Mouse (Mus musculus) spleen, adult 2 months (tissue): Measurements from ENCODE around the gene Celsr1. TPM values are rescaled to one million over a fixed set of nuclear protein-coding genes. Genes with fewer than 3 reads are reported as not detected.
A peak's percentile ranks its signal among the peaks of the same experiment; 100 is the strongest.
"Not testable (repeated sequence)": the region's sequence is repeated elsewhere in the genome, so short reads cannot be mapped to it uniquely, and the experiment has no call there.

ENCODE experiments used
- DNase-seq, 2 experiments: peaks; one replicate each; pipeline versions ENCODE4 v3.0.0 to v3.0.0-alpha.2; 2012 to 2021; ENCODE audit warnings: low spot score in 2 of 2, low read depth in 1 of 2
- H3K27ac ChIP-seq: fragments of 200-500 bp; 2 replicates; pipeline ENCODE4 v1.5.1; 2012; ENCODE audit warnings: low read length, inconsistent platforms; ENCODE audit not compliant: insufficient read depth
- H3K27me3 ChIP-seq: fragments of 200-500 bp; 2 replicates; pipeline ENCODE4 v1.6.1; 2012; ENCODE audit warnings: mild to moderate bottlenecking, moderate library complexity, low read length, inconsistent platforms; ENCODE audit not compliant: control insufficient read depth, insufficient read depth
- H3K36me3 ChIP-seq: fragments of 200-500 bp; 2 replicates; pipeline ENCODE4 v1.6.1; 2012; ENCODE audit warnings: mild to moderate bottlenecking, low read length, inconsistent platforms; ENCODE audit not compliant: control insufficient read depth, insufficient read depth
- H3K4me1 ChIP-seq: fragments of 200-500 bp; 2 replicates; pipeline ENCODE4 v1.6.1; 2011; ENCODE audit warnings: inconsistent platforms; ENCODE audit not compliant: control insufficient read depth, insufficient read depth, insufficient read length
- H3K4me3 ChIP-seq: fragments of 200-500 bp; 2 replicates; pipeline ENCODE4 v1.5.1; 2011; ENCODE audit warnings: mild to moderate bottlenecking, inconsistent platforms; ENCODE audit not compliant: insufficient read depth, insufficient read length; ENCODE audit errors: extremely low read depth
- CTCF ChIP-seq: fragments of 200-500 bp; IDR thresholded peaks from 2 replicates; pipeline ENCODE4 v1.5.1; 2011; ENCODE audit warnings: mild to moderate bottlenecking, inconsistent platforms; ENCODE audit not compliant: insufficient read depth, insufficient read length, insufficient replicate concordance; ENCODE audit errors: extremely low read depth
- POLR2A ChIP-seq: fragments of 200-500 bp; IDR thresholded peaks from 2 replicates; pipeline ENCODE4 v1.6.1; 2011; ENCODE audit warnings: low read depth, low read length, inconsistent platforms
- WGBS: fragments of 180-500 bp; shearing (Covaris S2); methylation state at CpG from one replicate; pipeline ENCODE4 v1.1.7; 2018; 5-methylcytosine and 5-hydroxymethylcytosine counted together
- polyA plus RNA-seq: library from polyadenylated mRNA; depleted of rRNA; stranded (reverse); fragments of >200 nt; gene quantifications from 2 replicates; pipeline ENCODE4 v1.2.3, GENCODE M21; 2012

Gene Celsr1
- polyA plus RNA-seq, 1 experiment, result 7.4 TPM

DNA sequence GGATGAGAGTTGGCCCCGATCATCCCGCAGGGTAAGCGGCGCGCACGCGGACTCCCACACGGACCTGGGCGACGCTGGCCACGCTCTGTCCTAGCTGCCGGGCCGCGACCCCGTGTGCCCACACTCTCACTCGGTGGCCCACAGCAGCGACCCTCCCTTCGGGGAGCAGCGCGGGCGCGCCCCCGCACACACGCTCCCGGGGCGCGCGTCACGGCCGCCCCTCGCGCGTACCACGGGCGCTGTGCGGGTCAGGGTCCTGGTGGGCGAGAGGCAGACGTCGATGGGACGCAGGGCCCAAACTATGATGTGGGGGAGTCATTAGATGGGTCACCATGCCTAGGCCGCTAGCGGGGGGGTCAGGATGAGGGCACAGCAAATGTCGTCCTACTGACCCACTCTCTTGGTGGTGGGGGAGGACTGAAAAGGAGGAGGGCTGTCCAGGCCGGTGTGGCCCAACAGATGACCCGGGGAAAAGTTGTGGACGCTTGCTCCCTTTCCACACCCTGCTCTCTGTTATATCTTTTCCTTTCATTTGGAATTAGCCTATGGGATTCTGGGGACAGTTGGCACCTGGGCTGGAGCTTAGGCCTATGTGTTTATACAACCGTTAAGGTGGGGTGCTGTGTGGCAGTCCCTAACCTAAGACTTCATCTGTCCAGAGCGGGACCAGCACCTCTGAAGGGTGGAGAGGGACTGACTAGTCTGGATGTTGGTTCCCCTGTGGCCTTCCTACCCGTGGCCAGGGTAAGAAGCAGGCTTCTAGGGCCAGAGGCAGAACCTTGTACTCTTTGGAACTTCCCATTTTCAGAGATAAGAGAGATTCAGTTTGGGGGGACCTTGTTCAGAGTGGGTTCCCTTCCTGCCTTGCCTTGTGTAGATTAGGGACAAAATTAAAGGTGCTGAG, 25.6 kb upstream of the Celsr1 start:
- Histone ChIP-seq H3K36me3 (no peaks in the 10 kb centered on the region), H3K4me1 (peaks cover 52% of the 10 kb centered on the region), H3K27ac (peak overlapping the region; percentile 83), H3K4me3 (peak overlapping the region; percentile 88), H3K27me3 (no peaks in the 10 kb centered on the region)
- TF ChIP-seq CTCF, result no peak
- TF ChIP-seq POLR2A, result no peak
- WGBS, result under 1% methylated on average over 46 of the region's 49 CpGs
- DNase-seq, result no peak

DNA sequence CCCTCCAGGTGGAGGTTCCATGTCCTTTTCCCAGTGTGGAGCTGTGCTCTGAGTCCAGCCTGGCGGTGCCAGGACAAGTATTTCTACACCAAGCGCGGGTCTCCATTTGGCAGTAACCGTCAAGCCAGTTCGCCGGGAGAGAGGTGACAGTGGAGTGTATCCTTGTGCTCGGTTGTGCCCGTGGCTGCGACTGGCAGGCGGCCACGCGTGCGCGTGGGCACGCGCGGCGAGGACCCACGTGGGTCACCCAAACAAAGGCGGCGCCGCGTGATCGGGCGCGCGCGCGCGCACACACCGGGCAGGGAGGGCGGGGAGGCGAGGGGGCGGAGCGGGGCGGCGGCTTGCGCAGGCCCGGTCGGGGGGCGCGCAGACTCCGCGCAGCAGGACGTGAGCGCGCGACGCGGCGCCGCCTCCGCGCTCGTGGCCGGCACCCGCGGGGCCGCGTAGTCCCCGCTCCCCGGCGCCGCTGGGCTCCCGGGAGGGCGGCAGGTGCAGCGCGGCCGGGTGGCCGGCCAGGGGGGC, 24.9 kb upstream of the Celsr1 start:
- 2% methylated on average over 51 of the region's 70 CpGs for WGBS
- TF ChIP-seq CTCF (no peak), POLR2A (no peak)
- Histone ChIP-seq H3K27me3 (no peaks in the 10 kb centered on the region), H3K27ac (peak overlapping the region; percentile 83), H3K4me1 (peaks cover 57% of the 10 kb centered on the region), H3K36me3 (no peaks in the 10 kb centered on the region), H3K4me3 (peak overlapping the region; percentile 88)
- DNase-seq, result peak in 1 of 2 experiments; percentile 72

DNA sequence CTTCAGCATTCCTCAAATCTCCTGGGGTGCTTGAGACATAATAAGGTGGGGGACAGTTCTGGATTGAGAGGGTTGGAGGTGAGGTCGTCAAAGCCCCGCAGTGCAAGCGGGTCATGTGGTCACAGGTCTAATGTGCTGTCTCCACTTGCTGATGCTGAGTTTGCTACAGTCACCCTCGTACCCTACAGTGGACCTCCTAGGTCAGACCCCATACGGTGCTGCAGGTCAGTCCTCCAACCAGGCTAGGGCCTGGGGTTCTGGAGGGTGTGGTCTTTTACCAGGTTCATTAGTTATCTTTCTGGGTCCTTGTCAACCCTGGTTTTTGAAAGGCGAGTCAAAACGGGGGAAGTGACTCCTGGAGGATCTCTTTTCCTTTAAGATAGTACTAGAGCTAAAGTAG, 24.3 kb upstream of the Celsr1 start:
- H3K4me1 ChIP-seq, result peaks cover 54% of the 10 kb centered on the region
- H3K36me3 ChIP-seq, result no peaks in the 10 kb centered on the region
- WGBS, result 50% methylated on average over 7 of the region's 7 CpGs
- no peak overlapping the region for H3K27ac ChIP-seq
- no peak for DNase-seq
- H3K4me3 ChIP-seq, result no peak overlapping the region
- no peak for TF ChIP-seq CTCF
- TF ChIP-seq POLR2A, result no peak
- H3K27me3 ChIP-seq, result no peaks in the 10 kb centered on the region

DNA sequence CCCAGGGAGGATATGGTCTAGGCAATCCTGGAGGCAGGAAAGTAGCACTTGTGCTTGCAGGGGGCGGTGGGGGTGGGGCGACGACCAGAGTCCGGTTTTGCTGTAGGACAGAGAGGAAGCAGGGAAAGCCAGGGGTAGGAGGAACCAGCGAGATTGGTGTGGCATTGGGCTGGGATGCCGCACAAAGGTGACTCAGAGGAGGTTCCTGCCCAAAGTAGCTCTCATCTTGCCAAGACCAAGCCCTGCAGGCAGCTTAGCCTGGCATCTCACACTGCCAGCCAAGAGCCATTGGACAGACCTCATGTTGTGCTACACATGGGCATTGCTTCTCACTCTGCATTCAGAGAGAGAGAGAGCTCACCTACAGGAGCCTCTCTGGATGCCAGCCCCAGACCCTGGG, 23.8 kb upstream of the Celsr1 start, which contains the start of gene Gramd4:
Gene Gramd4, plus strand, starts transcription at position 283 of the 400 bp plus-strand sequence.
- TF ChIP-seq POLR2A (no peak), CTCF (no peak)
- Histone ChIP-seq H3K4me1 (peaks cover 50% of the 10 kb centered on the region), H3K36me3 (no peaks in the 10 kb centered on the region), H3K27me3 (no peaks in the 10 kb centered on the region), H3K4me3 (peak within 1 kb of the TSS; percentile 64), H3K27ac (peak within 1 kb of the TSS; percentile 30)
- 67% methylated on average over 6 of the region's 6 CpGs for WGBS
- no peak for DNase-seq

DNA sequence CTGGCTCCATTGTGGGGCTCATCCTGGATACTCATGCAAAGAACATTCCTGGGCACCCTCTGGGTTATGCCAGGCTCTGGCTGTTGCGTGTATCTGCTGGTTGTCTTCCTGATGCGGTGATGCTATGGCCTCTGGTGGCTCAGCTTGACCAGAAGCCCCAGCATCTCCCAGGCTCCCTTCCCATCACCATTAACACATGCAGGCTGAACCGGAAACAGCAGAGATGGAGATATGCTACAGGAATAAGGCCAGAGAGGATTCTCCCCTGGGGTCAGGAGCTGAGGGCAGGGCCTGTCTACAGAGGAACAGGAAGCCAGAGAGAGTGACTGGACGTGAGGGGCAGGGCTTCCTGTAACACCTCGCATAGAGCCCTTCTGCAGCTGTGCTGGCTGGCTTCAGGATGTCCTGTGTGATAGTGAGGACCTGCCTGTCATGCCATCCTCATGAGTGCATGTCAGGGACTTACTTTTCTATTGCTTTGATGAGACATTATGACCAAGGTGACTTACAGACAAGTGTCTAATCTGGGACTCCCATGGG, 22.7 kb upstream of the Celsr1 start:
- H3K27ac ChIP-seq, result no peak overlapping the region
- TF ChIP-seq CTCF, result no peak
- TF ChIP-seq POLR2A, result no peak
- DNase-seq, result no peak
- no peaks in the 10 kb centered on the region for H3K27me3 ChIP-seq
- no peaks in the 10 kb centered on the region for H3K36me3 ChIP-seq
- H3K4me1 ChIP-seq, result peaks cover 50% of the 10 kb centered on the region
- WGBS, result 47% methylated on average over 5 of the region's 5 CpGs
- no peak overlapping the region for H3K4me3 ChIP-seq

DNA sequence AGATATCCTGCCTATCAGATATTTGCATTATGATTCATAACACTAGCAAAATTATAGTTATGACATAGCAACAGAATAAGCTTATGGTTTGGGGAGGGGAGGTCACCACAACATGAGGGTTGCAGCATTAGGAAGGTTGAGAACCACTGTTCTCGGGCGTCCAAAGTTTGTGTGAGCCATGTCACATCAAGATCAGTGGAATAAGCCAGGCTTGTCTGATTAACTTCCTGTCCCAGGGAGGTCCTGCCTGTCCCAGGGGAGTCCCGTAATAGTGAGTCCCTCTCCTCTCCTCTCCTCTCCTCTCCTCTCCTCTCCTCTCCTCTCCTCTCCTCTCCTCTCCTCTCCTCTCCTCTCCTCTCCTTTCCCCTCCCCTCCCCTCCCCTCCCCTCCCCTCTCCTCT, 21.3 kb upstream of the Celsr1 start:
- H3K36me3 ChIP-seq, H3K4me3 ChIP-seq, H3K27me3 ChIP-seq, DNase-seq: not testable (repeated sequence)
- H3K27ac ChIP-seq, result peak overlapping the region; percentile 58; the same call in 1 of the 2 replicates
- peaks cover 42% of the 10 kb centered on the region for H3K4me1 ChIP-seq
- 31% methylated on average over 3 of the region's 3 CpGs for WGBS

DNA sequence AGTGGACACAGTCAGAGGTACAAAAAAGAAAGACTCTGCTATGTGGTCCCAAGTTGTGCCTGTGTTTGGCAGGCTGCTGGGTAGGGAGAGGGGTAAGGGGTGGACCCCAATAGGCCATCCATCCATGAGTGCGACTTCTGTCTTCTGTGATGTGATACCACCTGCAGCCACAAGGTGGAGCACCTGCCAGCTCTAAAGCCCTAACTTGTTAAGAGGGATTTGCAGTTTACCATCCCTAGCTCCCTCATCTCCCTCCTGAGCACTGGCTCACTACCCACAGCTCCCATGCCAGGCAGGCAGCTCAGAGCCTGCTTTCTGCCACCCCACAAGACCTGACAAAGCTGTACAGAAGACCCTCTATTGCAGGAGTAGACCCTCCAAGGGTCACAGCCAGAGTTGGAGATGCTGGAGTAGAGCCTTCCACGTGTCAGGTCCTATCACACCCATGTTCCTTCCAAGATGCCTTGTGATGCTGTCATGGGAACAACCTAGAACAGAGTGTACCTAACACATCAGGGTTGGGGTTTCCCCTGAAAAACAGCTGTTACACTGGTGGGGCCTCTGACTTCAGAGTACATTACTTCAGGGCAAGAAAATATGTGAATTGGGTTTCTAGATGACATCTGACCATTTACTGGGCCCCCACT, 20.4 kb upstream of the Celsr1 start:
- H3K4me1 ChIP-seq, result peaks cover 39% of the 10 kb centered on the region
- WGBS, result 25% methylated on average over 2 of the region's 2 CpGs
- DNase-seq, result peak in 1 of 2 experiments; percentile 79

More for the DNA sequence above, 20.4 kb upstream of the Celsr1 start:
- Histone ChIP-seq H3K27ac (peak overlapping the region; percentile 58), H3K36me3 (no peaks in the 10 kb centered on the region), H3K27me3 (no peaks in the 10 kb centered on the region), H3K4me3 (no peak overlapping the region)
- TF ChIP-seq CTCF (peak; percentile 83; the same call in 1 of the 2 replicates), POLR2A (no peak)
